Mouse (Mus musculus) inflammation-experienced regulatory T-cells (primary cell): Measurements from ENCODE around the gene Troap. TPM values are rescaled to one million over a fixed set of nuclear protein-coding genes. Genes with fewer than 3 reads are reported as not detected.

Experiments
- polyA plus RNA-seq, 2 experiments: library from polyadenylated mRNA; unstranded; fragments of 100-300 nt; shearing (Covaris generic); gene quantifications; one replicate each; pipeline ENCODE4 v1.2.1; 2017

The Troap gene
- under 1 TPM; 0.17 to 0.36 TPM for polyA plus RNA-seq

GRCm38 (mm10) chr15:99074019-99074599 lies at the start of gene Troap:
TSS of gene Troap (plus strand) at chr15:99074575.

GRCm38 (mm10) chr15:99029619-99030584 lies 44.5 kb upstream of the Troap start, which contains the start of gene Tuba1c:
TSS of gene Tuba1c (plus strand) at chr15:99029891.

GRCm38 (mm10) chr15:99055040-99055439 lies 19.3 kb upstream of the Troap start, which contains the start of gene Prph:
TSS of gene Prph (plus strand) at chr15:99055174.

GRCm38 (mm10) chr15:99087253-99088075 lies 13.1 kb downstream of the Troap start, which contains the start of gene C1ql4:
TSS of gene C1ql4 (minus strand) at chr15:99087817.

GRCm38 (mm10) chr15:99092870-99093269 lies 18.5 kb downstream of the Troap start, which contains the start of gene Dnajc22:
TSS of gene Dnajc22 (plus strand) at chr15:99093170.

GRCm38 (mm10) chr15:99125711-99126080 lies 51.3 kb downstream of the Troap start, which contains the start of gene Spats2:
TSS of gene Spats2 (plus strand) at chr15:99125916.

Other genes starting within 250 kb of the Troap start
- gene Prkag1, start 243.1 kb upstream of the Troap start, polyA plus RNA-seq, result 100 to 1,000 TPM in 1 of 2 experiments, 10 to 100 TPM in 1; 97.2 to 156 TPM
- gene Kmt2d, start 203.4 kb upstream of the Troap start, polyA plus RNA-seq, result 10 to 100 TPM; 24.2 to 25.6 TPM
- gene Rhebl1, start 180.0 kb upstream of the Troap start, polyA plus RNA-seq, result 10 to 100 TPM in 1 of 2 experiments, 1 to 10 TPM in 1; 9.6 to 12.5 TPM
- gene Dhh, start 176.0 kb upstream of the Troap start, polyA plus RNA-seq, result under 1 TPM; 0.37 to 0.56 TPM
- gene Lmbr1l, start 156.3 kb upstream of the Troap start, polyA plus RNA-seq, result 10 to 100 TPM; 53.9 to 64.4 TPM
- gene Tuba1b, start 140.0 kb upstream of the Troap start, polyA plus RNA-seq, result 100 to 1,000 TPM; 386 to 432 TPM
- not detected for gene Gm49450, start 121.0 kb upstream of the Troap start, polyA plus RNA-seq
- gene Tuba1a, start 120.9 kb upstream of the Troap start, polyA plus RNA-seq, result 100 to 1,000 TPM; 157 to 180 TPM
- 10 to 100 TPM; 50.0 to 53.5 TPM for gene Tuba1c, start 44.7 kb upstream of the Troap start, polyA plus RNA-seq
- not detected for gene Prph, start 19.4 kb upstream of the Troap start, polyA plus RNA-seq
- under 1 TPM; 0.11 to 0.95 TPM for gene C1ql4, start 13.2 kb downstream of the Troap start, polyA plus RNA-seq
- 1 to 10 TPM in 1 of 2 experiments, under 1 TPM in 1; 0.10 to 1.2 TPM for gene Dnajc22, start 18.6 kb downstream of the Troap start, polyA plus RNA-seq
- gene Spats2, start 51.3 kb downstream of the Troap start, polyA plus RNA-seq, result 1 to 10 TPM in 1 of 2 experiments, under 1 TPM in 1; 0.36 to 1.7 TPM
- gene Kcnh3, start 150.3 kb downstream of the Troap start, polyA plus RNA-seq, result 1 to 10 TPM in 1 of 2 experiments, under 1 TPM in 1; 0.52 to 3.8 TPM
- 10 to 100 TPM; 90.8 to 91.0 TPM for gene Mcrs1, start 177.4 kb downstream of the Troap start, polyA plus RNA-seq
- gene Prpf40b, start 220.5 kb downstream of the Troap start, polyA plus RNA-seq, result 10 to 100 TPM; 18.7 to 19.1 TPM
- gene Fam186b, start 221.3 kb downstream of the Troap start, polyA plus RNA-seq, result under 1 TPM; 0.18 to 0.55 TPM